Mouse (Mus musculus) neural tube, embryonic 13.5 days (tissue): Measurements from ENCODE around the gene Acap1. TPM values are rescaled to one million over a fixed set of nuclear protein-coding genes. Genes with fewer than 3 reads are reported as not detected.
"Not testable (repeated sequence)": the region's sequence is repeated elsewhere in the genome, so short reads cannot be mapped to it uniquely, and the experiment has no call there.

Experiments
- ATAC-seq: fragments of 200-750 bp; cut with Nextera tagmentation; 2 replicates; pipeline ENCODE4 v1.8.0; 2017; ENCODE audit warnings: low read depth, mild to moderate bottlenecking, moderate TSS enrichment, moderate library complexity
- H3K27ac ChIP-seq: fragments of 300-500 bp; sonication (generic); replicated peaks from 2 replicates; pipeline ENCODE4 v1.5.1; 2015; ENCODE audit warnings: moderate library complexity, mild to moderate bottlenecking, inconsistent platforms
- H3K27me3 ChIP-seq: fragments of 300-500 bp; sonication (generic); 2 replicates; pipeline ENCODE4 v1.6.1; 2015; ENCODE audit warnings: mild to moderate bottlenecking, inconsistent platforms
- H3K36me3 ChIP-seq: fragments of 300-500 bp; sonication (generic); 2 replicates; pipeline ENCODE4 v1.6.1; 2015; ENCODE audit warnings: mild to moderate bottlenecking, inconsistent platforms
- H3K4me1 ChIP-seq: fragments of 300-500 bp; sonication (generic); replicated peaks from 2 replicates; pipeline ENCODE4 v1.6.1; 2015; ENCODE audit warnings: inconsistent platforms
- H3K4me2 ChIP-seq: fragments of 300-500 bp; sonication (generic); 2 replicates; pipeline ENCODE4 v1.6.1; 2015; ENCODE audit warnings: inconsistent platforms, mild to moderate bottlenecking, moderate library complexity
- H3K4me3 ChIP-seq: fragments of 300-500 bp; sonication (generic); 2 replicates; pipeline ENCODE4 v1.5.1; 2015; ENCODE audit warnings: mild to moderate bottlenecking, inconsistent platforms
- H3K9ac ChIP-seq: fragments of 300-500 bp; sonication (generic); 2 replicates; pipeline ENCODE4 v1.6.1; 2015; ENCODE audit warnings: moderate library complexity, mild to moderate bottlenecking, inconsistent platforms
- H3K9me3 ChIP-seq: fragments of 300-500 bp; sonication (generic); 2 replicates; pipeline ENCODE4 v1.6.1; 2016; ENCODE audit warnings: inconsistent platforms
- WGBS: fragments of 180-500 bp; shearing (Covaris S2); methylation state at CpG from one replicate; pipeline ENCODE4 v1.1.7; 2015; 5-methylcytosine and 5-hydroxymethylcytosine counted together
- polyA plus RNA-seq: library from polyadenylated mRNA; unstranded; fragments of >200 nt; fragmentation: Nextera tagmentation; extraction: Ambion mirVana; gene quantifications from 2 replicates; pipeline ENCODE4 v1.2.1, GENCODE M21; 2015

Gene Acap1
- polyA plus RNA-seq, 1 experiment from 2014 or later, result 0.80 TPM

- Histone ChIP-seq H3K4me2 (no peak overlapping the region), H3K27ac (no peak overlapping the region), H3K36me3 (no peaks in the 10 kb centered on the region), H3K27me3 (peaks cover 15% of the 10 kb centered on the region), H3K4me1 (peaks cover 41% of the 10 kb centered on the region), H3K9me3 (no peaks in the 10 kb centered on the region), H3K4me3 (no peak overlapping the region), H3K9ac (no peak overlapping the region; the same call in 1 of the 2 replicates)
- ATAC-seq, result no peak
- 81% methylated on average over 3 of the region's 3 CpGs for WGBS
Measured at GRCm38 (mm10) chr11:69878399-69878798, 16.9 kb downstream of the Acap1 start.

DNA sequence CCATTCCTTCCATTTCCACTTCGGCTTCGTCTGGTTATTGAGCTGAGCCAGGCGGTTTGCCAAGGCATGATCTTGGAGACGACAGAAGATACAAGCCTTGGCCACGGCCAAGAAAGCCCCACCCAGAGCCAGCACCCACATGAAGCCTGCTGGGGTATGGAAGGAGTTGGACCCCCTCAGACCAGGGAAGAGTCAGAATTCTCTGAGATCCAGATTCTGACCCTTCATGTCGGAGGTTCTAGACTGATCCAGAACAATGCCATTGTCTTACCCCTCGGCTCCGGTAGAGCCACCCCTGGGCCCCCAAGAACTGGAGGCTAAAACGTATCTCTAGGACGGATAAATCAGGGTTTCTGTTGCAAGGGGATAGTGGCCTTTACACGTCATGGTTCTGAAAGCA, 17.5 kb downstream of the Acap1 start, which contains the start of gene Tmem95:
Gene Tmem95, minus strand, starts transcription at position 141 of the 400 bp plus-strand sequence.
- H3K36me3 ChIP-seq, result no peaks in the 10 kb centered on the region
- H3K27ac ChIP-seq, result no peak within 1 kb of the TSS
- H3K4me1 ChIP-seq, result peaks cover 41% of the 10 kb centered on the region
- peaks cover 15% of the 10 kb centered on the region for H3K27me3 ChIP-seq
- ATAC-seq, result no peak
- H3K9me3 ChIP-seq, result no peaks in the 10 kb centered on the region
- H3K4me2 ChIP-seq, result peak within 1 kb of the TSS; percentile 39
- WGBS, result 93% methylated on average over 11 of the region's 11 CpGs
- peak within 1 kb of the TSS; percentile 15; the same call in 1 of the 2 replicates for H3K4me3 ChIP-seq
- peak within 1 kb of the TSS; percentile 4; the same call in 1 of the 2 replicates for H3K9ac ChIP-seq

- H3K36me3 ChIP-seq, result no peaks in the 10 kb centered on the region
- 2% methylated on average over 12 of the region's 12 CpGs for WGBS
- 0 out of 2 replicates have a peak overlapping the region, but pooled peaks have one; percentile 4 for H3K9ac ChIP-seq
- no peaks in the 10 kb centered on the region for H3K9me3 ChIP-seq
- peak; percentile 5; the same call in 1 of the 2 replicates for ATAC-seq
- peak overlapping the region; percentile 15; the same call in 1 of the 2 replicates for H3K4me3 ChIP-seq
- H3K27me3 ChIP-seq, result peaks cover 11% of the 10 kb centered on the region
- peak overlapping the region; percentile 39 for H3K4me2 ChIP-seq
- peaks cover 40% of the 10 kb centered on the region for H3K4me1 ChIP-seq
- no peak overlapping the region for H3K27ac ChIP-seq
Measured at GRCm38 (mm10) chr11:69876867-69877266, 18.5 kb downstream of the Acap1 start.

DNA sequence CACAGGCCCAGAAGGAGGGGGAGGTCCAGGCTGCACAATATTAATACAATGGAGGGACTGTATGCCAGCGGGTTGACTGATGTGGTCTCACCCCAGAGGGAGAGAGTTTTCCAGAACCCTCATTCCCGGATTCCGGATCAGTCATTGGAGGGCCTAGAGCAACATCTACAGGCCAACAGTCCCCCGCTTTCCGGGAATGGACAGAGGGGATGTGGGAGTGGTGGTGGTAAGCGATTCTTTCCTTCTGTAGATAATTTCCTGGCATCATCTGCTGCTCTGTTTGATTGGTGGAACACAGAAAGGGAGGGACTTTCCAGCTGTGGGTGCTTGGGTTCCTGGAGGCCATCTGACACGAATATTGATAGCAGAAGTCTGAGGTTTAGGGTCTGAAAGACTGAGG, 19.2 kb downstream of the Acap1 start:
- Histone ChIP-seq H3K4me1 (peaks cover 34% of the 10 kb centered on the region), H3K27ac (no peak overlapping the region), H3K9me3 (no peaks in the 10 kb centered on the region), H3K27me3 (peaks cover 8% of the 10 kb centered on the region; the same call in 1 of the 2 replicates), H3K9ac (no peak overlapping the region), H3K4me2 (no peak overlapping the region), H3K36me3 (no peaks in the 10 kb centered on the region), H3K4me3 (no peak overlapping the region)
- WGBS, result 74% methylated on average over 7 of the region's 7 CpGs
- no peak for ATAC-seq

DNA sequence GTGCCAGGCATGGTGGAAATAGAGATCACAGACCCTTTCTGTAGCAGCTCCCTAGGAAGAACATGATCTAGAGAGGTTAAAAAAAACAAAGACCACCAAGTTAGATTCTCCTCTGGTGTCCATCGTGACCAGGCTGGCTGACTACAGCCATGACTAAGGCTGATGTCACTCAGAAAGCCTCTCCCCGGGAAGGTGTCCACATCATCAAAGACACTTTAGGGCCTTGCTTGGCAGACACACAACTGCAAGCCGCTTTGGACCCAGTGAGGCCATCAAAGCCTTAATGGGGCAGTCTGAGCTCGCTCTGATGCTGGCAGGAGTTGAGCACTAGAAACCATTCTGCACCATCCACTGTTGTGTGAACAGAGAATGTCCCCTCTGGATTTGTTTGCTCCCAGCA, 22.9 kb downstream of the Acap1 start:
- Histone ChIP-seq H3K27ac (no peak overlapping the region), H3K9me3 (no peaks in the 10 kb centered on the region), H3K9ac (no peak overlapping the region), H3K27me3 (no peaks in the 10 kb centered on the region), H3K36me3 (no peaks in the 10 kb centered on the region), H3K4me2 (no peak overlapping the region), H3K4me1 (0 out of 2 replicates have a peak, but pooled peaks cover 6% of the 10 kb centered on the region), H3K4me3 (no peak overlapping the region)
- no peak for ATAC-seq
- 85% methylated on average over 4 of the region's 4 CpGs for WGBS

DNA sequence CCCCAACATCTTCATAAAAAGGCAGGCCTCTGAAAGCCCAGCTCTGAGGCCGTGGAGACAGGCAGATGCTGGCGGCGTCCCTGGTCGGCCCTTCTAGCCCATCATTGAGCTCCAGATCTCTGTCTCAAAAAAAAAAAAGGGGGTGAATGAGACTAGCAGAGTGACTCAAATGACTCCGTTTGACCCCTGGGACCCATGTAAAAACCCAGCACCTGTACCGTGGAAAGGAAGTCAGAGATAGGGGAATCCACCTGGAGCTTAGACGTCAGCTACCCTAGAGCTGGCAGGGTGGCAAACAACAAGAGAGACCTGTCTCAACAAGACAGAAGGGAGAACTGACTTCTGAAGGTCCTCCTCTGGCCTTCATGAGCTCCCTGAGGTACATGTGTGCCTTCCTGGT, 23.5 kb downstream of the Acap1 start:
- WGBS, result 86% methylated on average over 7 of the region's 7 CpGs
- ATAC-seq, result no peak

GRCm38 (mm10) chr11:69870289-69871069, 24.9 kb downstream of the Acap1 start:
- Histone ChIP-seq H3K9me3 (no peaks in the 10 kb centered on the region), H3K27ac (no peak overlapping the region), H3K4me3 (no peak overlapping the region), H3K9ac (no peak overlapping the region), H3K4me2 (no peak overlapping the region), H3K27me3 (no peaks in the 10 kb centered on the region), H3K4me1 (no peaks in the 10 kb centered on the region), H3K36me3 (no peaks in the 10 kb centered on the region)
- ATAC-seq, result no peak
- 93% methylated on average over 2 of the region's 2 CpGs for WGBS

More for the DNA sequence above, 23.5 kb downstream of the Acap1 start:
- Histone ChIP-seq H3K4me3 (no peak overlapping the region), H3K9me3 (no peaks in the 10 kb centered on the region), H3K27me3 (no peaks in the 10 kb centered on the region), H3K27ac (no peak overlapping the region), H3K9ac (no peak overlapping the region), H3K36me3 (no peaks in the 10 kb centered on the region), H3K4me1 (no peaks in the 10 kb centered on the region), H3K4me2 (no peak overlapping the region)

DNA sequence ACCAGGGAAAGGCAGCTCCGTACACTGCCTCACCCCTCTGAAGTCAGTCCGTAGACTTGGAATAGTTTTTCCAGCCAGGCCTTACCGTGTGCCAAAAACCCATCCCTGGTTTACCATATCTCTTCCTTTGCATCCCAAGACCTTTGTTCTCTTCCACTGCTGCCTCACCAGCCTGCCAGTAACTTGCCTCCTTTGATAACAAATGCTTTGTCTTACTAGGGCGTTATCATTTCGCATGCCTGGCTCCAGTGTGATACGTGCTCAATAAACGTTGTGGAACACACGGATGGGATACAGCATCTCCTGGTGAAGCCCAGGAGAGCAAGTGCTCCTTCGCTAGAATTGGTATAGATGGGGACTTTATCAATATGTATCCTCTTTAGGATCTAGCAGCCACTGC, 28.0 kb downstream of the Acap1 start:
- H3K9ac ChIP-seq, result no peak overlapping the region
- H3K27me3 ChIP-seq, result no peaks in the 10 kb centered on the region
- 71% methylated on average over 9 of the region's 9 CpGs for WGBS
- H3K36me3 ChIP-seq, result no peaks in the 10 kb centered on the region
- no peak overlapping the region for H3K4me3 ChIP-seq
- no peaks in the 10 kb centered on the region for H3K4me1 ChIP-seq
- no peaks in the 10 kb centered on the region for H3K9me3 ChIP-seq
- H3K27ac ChIP-seq, result no peak overlapping the region
- no peak overlapping the region for H3K4me2 ChIP-seq
- no peak for ATAC-seq

GRCm38 (mm10) chr11:69865561-69865960, 29.8 kb downstream of the Acap1 start:
- Histone ChIP-seq H3K4me2 (no peak overlapping the region), H3K27ac (no peak overlapping the region), H3K9me3 (no peaks in the 10 kb centered on the region), H3K9ac (no peak overlapping the region), H3K27me3 (no peaks in the 10 kb centered on the region), H3K4me1 (no peaks in the 10 kb centered on the region), H3K4me3 (no peak overlapping the region), H3K36me3 (no peaks in the 10 kb centered on the region)
- ATAC-seq, result no peak
- 75% methylated on average over 9 of the region's 9 CpGs for WGBS

DNA sequence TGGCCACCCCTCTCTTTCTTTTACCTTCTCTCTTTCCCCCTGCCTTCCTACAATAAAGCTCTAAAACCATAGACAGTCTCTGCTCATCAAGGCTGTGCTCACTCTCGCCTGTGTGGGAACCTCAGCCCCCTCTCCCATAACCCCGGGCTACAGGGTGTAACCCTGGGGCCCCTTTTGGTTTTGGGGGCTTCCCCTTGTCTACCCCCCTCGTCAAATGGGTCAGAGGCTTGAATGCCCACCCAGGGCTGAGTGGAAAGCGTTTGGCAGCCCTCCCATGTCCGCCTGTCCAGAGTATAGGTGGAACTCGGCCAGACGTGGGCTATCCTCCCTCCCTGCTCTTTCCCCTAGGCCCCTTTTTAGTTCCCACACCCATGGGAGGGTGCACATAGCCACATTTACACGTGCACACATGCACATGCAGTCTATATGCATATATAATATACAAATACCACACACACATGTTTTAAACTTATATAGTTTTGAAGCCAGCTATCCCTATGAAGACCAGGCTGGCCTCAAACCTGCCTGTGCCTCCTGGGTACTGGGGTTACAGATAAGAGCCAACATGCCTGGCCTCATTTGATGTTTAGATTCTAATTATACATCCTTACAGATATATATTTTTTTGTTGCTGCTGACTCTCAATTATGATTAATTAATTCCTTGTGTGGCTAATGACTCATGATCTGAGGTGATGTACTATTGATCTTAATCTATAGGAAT, 31.0 kb downstream of the Acap1 start:
- no peak for ATAC-seq
- 53% methylated on average over 8 of the region's 8 CpGs for WGBS
- Histone ChIP-seq H3K4me2 (no peak overlapping the region), H3K27me3 (peaks cover 7% of the 10 kb centered on the region), H3K9ac (no peak overlapping the region), H3K36me3 (no peaks in the 10 kb centered on the region), H3K27ac (no peak overlapping the region), H3K4me3 (no peak overlapping the region), H3K9me3 (no peaks in the 10 kb centered on the region), H3K4me1 (no peaks in the 10 kb centered on the region)

- H3K9ac ChIP-seq, H3K4me2 ChIP-seq, ATAC-seq, H3K4me1 ChIP-seq, H3K36me3 ChIP-seq, H3K27ac ChIP-seq, H3K9me3 ChIP-seq, H3K4me3 ChIP-seq: not testable (repeated sequence)
- WGBS, result 79% methylated on average over 3 of the region's 3 CpGs
- H3K27me3 ChIP-seq, result peaks cover 13% of the 10 kb centered on the region
Measured at GRCm38 (mm10) chr11:69863729-69864128, 31.6 kb downstream of the Acap1 start.
